ENCODE assay signal across 14 mouse cellular contexts in the genomic region with DNA sequence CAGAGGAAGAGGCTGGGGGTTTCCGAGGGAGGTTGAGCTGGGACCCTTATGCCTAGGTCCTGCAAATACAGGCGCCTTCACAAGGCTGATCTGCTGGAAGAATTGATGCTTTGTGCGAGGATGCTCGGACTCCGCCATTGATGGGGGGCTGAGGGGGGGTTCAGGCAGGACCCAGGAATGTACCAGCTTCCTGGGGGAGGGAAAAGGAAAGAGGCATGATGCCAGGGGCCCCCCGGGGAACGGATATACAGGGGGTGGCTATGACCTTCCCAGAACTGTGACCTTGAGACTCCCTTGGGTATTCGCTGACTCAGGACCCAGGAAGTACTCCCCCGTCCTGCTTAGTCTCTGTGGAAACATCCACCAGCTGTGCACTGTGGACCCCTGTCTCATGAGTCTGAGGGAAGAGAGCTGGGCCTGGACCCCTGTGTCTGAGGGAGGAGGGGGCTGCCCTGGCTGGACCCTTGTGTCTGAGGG. TPM values are rescaled to one million over a fixed set of nuclear protein-coding genes. Genes with fewer than 3 reads are reported as not detected.
DNase-seq lines count a peak whose midpoint lies in the region; ATAC-seq and TF ChIP-seq lines count a peak whose summit lies in the region.
"Had no signal": no experiment of that assay in that cellular context is flagged by ENCODE, and none has a peak within 500 bp of the region (broad histone marks: within the 10 kb centered on the region; RNA-seq: fewer than 3 reads in every experiment).

No protein-coding gene starts in this region.

- DNase-seq in embryo, embryonic 11 days, result peak; percentile 37
- DNase-seq in embryo, embryonic 10 days (ENCODE audit: low spot score), result no peak
- peak; percentile 53 for DNase-seq in forebrain, embryonic 14.5 days (ENCODE audit: low spot score)
- no peak for DNase-seq in adrenal gland, postnatal 36 days
- DNase-seq in gastrocnemius, postnatal 36 days, result no peak
- DNase-seq in frontal cortex, postnatal 36 days (ENCODE audit: low spot score in 2 of 2), result no peak
- DNase-seq: heart, adult 11 months; spleen, adult 18-20 months had no signal

- no peaks in the 10 kb centered on the region for H3K36me3 ChIP-seq in E14TG2a.4 (ENCODE audit: insufficient read depth, low read length)
- H3K36me3 ChIP-seq in forebrain, embryonic 14.5 days (ENCODE audit: control insufficient read depth, insufficient read depth, low read length), result peaks cover 4% of the 10 kb centered on the region; the same call in 1 of the 2 replicates
- H3K36me3 ChIP-seq in midbrain, embryonic 16.5 days (ENCODE audit: control insufficient read depth, insufficient read depth, low read length), result no peaks in the 10 kb centered on the region
- H3K36me3 ChIP-seq: embryonic facial prominence, embryonic 13.5 days; limb, embryonic 15.5 days had no signal

- H3K9ac ChIP-seq in forebrain, embryonic 14.5 days (ENCODE audit: low read length), result peak overlapping the region; percentile 59
- H3K9ac ChIP-seq in midbrain, embryonic 16.5 days (ENCODE audit: low read depth, low read length), result peak overlapping the region; percentile 72
- H3K9ac ChIP-seq: embryonic facial prominence, embryonic 13.5 days; limb, embryonic 15.5 days had no signal

- intact Hi-C loops in gastrocnemius, postnatal 36 days (cut with DNase I), result no loop called here

- no peaks in the 10 kb centered on the region for H3K9me3 ChIP-seq in E14TG2a.4 (ENCODE audit: low read length)
- H3K9me3 ChIP-seq in forebrain, embryonic 14.5 days (replicated peaks; ENCODE audit: control insufficient read depth, low read length), result no peaks in the 10 kb centered on the region
- H3K9me3 ChIP-seq in midbrain, embryonic 16.5 days (replicated peaks; ENCODE audit: control insufficient read depth, low read length, poor library complexity, severe bottlenecking), result no peaks in the 10 kb centered on the region
- H3K9me3 ChIP-seq: embryonic facial prominence, embryonic 13.5 days; limb, embryonic 15.5 days; megakaryocyte, embryonic 14.5 days had no signal

- 22% methylated on average over 9 of the region's 9 CpGs for WGBS in forebrain, embryonic 14.5 days
- 38% methylated on average over 9 of the region's 9 CpGs for WGBS in midbrain, embryonic 16.5 days

- H3K4me3 ChIP-seq in E14TG2a.4 (replicated peaks; ENCODE audit: low read length), result peak overlapping the region; percentile 29
- H3K4me3 ChIP-seq in forebrain, embryonic 14.5 days (ENCODE audit: low read depth, low read length), result peak overlapping the region; percentile 26
- H3K4me3 ChIP-seq in midbrain, embryonic 16.5 days (ENCODE audit: low read depth, low read length), result peak overlapping the region; percentile 35
- H3K4me3 ChIP-seq: embryonic facial prominence, embryonic 13.5 days; limb, embryonic 15.5 days; megakaryocyte, embryonic 14.5 days had no signal

- H3K27ac ChIP-seq in forebrain, embryonic 14.5 days (ENCODE audit: low read depth, low read length), result peak overlapping the region; percentile 84
- peak overlapping the region; percentile 77 for H3K27ac ChIP-seq in midbrain, embryonic 16.5 days (ENCODE audit: low read length)
- H3K27ac ChIP-seq: embryonic facial prominence, embryonic 13.5 days; limb, embryonic 15.5 days had no signal

- peaks cover 59% of the 10 kb centered on the region for H3K4me1 ChIP-seq in E14TG2a.4 (replicated peaks; ENCODE audit: low read depth, low read length)
- peaks cover 38% of the 10 kb centered on the region for H3K4me1 ChIP-seq in forebrain, embryonic 14.5 days (ENCODE audit: control insufficient read depth, insufficient read depth, low read length)
- peaks cover 47% of the 10 kb centered on the region for H3K4me1 ChIP-seq in midbrain, embryonic 16.5 days (ENCODE audit: control insufficient read depth, insufficient read depth, low read length)

- peak overlapping the region; percentile 90 for H3K4me2 ChIP-seq in forebrain, embryonic 14.5 days (ENCODE audit: low read length)
- H3K4me2 ChIP-seq in midbrain, embryonic 16.5 days (ENCODE audit: low read length), result peak overlapping the region; percentile 67
- H3K4me2 ChIP-seq: embryonic facial prominence, embryonic 13.5 days; limb, embryonic 15.5 days had no signal

- TF ChIP-seq CTCF in E14TG2a.4 (conservative IDR thresholded peaks at IDR 0.05; ENCODE audit: low read length), result no peak

- ATAC-seq in forebrain, embryonic 14.5 days, result peak; percentile 42
- ATAC-seq in midbrain, embryonic 16.5 days, result 0 out of 2 replicates have a peak, but pooled peaks have one; percentile 29
- ATAC-seq: intestine, embryonic 16.5 days had no signal

- peaks cover 45% of the 10 kb centered on the region for H3K27me3 ChIP-seq in E14TG2a.4 (ENCODE audit: insufficient read depth, low read length)
- no peaks in the 10 kb centered on the region for H3K27me3 ChIP-seq in forebrain, embryonic 14.5 days (replicated peaks; ENCODE audit: control insufficient read depth, insufficient read depth, low read length)
- no peaks in the 10 kb centered on the region for H3K27me3 ChIP-seq in midbrain, embryonic 16.5 days (ENCODE audit: control insufficient read depth, insufficient read depth, low read depth, low read length)

RNA-seq across cellular contexts. Expression of a gene that starts 4.9 kb away (rescaled TPM):
- 26.3 and 29.0 TPM in 2 replicates for polyA plus RNA-seq in forebrain, embryonic 14.5 days (2014; fragmentation: Nextera tagmentation; extraction: Ambion mirVana)
- 63.2 and 75.3 TPM in 2 replicates for polyA plus RNA-seq in midbrain, embryonic 16.5 days (2015; fragmentation: Nextera tagmentation; extraction: Ambion mirVana)
- total RNA-seq in adrenal gland, postnatal 36 days (2021), result 1 to 10 TPM; 2.8 to 3.6 TPM
- total RNA-seq in gastrocnemius, postnatal 36 days (2021), result 1 to 10 TPM; 2.7 to 4.6 TPM

RNA-seq across cellular contexts. Expression of a gene that starts 20.1 kb away (rescaled TPM):
- 178 and 205 TPM in 2 replicates for polyA plus RNA-seq in forebrain, embryonic 14.5 days (2014; fragmentation: Nextera tagmentation; extraction: Ambion mirVana)
- 298 and 327 TPM in 2 replicates for polyA plus RNA-seq in midbrain, embryonic 16.5 days (2015; fragmentation: Nextera tagmentation; extraction: Ambion mirVana)
- 1 to 10 TPM; 6.0 to 6.8 TPM for total RNA-seq in adrenal gland, postnatal 36 days (2021)
- 1 to 10 TPM; 4.3 to 5.9 TPM for total RNA-seq in gastrocnemius, postnatal 36 days (2021)

RNA-seq across cellular contexts. Expression of a gene that starts 24.4 kb away (rescaled TPM):
- polyA plus RNA-seq in forebrain, embryonic 14.5 days (2014; fragmentation: Nextera tagmentation; extraction: Ambion mirVana), result 1.4 and 2.0 TPM in 2 replicates
- polyA plus RNA-seq in midbrain, embryonic 16.5 days (2015; fragmentation: Nextera tagmentation; extraction: Ambion mirVana), result 1.6 and 1.8 TPM in 2 replicates
- total RNA-seq in adrenal gland, postnatal 36 days (2021), result 1 to 10 TPM; 7.9 to 9.8 TPM
- total RNA-seq in gastrocnemius, postnatal 36 days (2021), result under 1 TPM; 0.61 to 0.64 TPM

RNA-seq across cellular contexts. Expression of a gene that starts 25.6 kb away (rescaled TPM):
- 0.20 and 0.45 TPM in 2 replicates for polyA plus RNA-seq in forebrain, embryonic 14.5 days (2014; fragmentation: Nextera tagmentation; extraction: Ambion mirVana)
- 1.6 and 1.7 TPM in 2 replicates for polyA plus RNA-seq in midbrain, embryonic 16.5 days (2015; fragmentation: Nextera tagmentation; extraction: Ambion mirVana)
- total RNA-seq in adrenal gland, postnatal 36 days (2021), result not detected
- total RNA-seq in gastrocnemius, postnatal 36 days (2021), result not detected

RNA-seq across cellular contexts. Expression of a gene that starts 34.6 kb away (rescaled TPM):
- polyA plus RNA-seq in forebrain, embryonic 14.5 days (2014; fragmentation: Nextera tagmentation; extraction: Ambion mirVana), result not detected in 2 replicates
- not detected in 2 replicates for polyA plus RNA-seq in midbrain, embryonic 16.5 days (2015; fragmentation: Nextera tagmentation; extraction: Ambion mirVana)
- total RNA-seq in adrenal gland, postnatal 36 days (2021), result not detected
- not detected for total RNA-seq in gastrocnemius, postnatal 36 days (2021)
- polyA plus RNA-seq: embryonic facial prominence, embryonic 13.5 days had no signal

Comparison
In these comparisons a context has a peak if more than half of its experiments do, and no peak if none do; other contexts are left out.
1. DNase-seq: peak in embryo, embryonic 11 days (single experiment) and forebrain, embryonic 14.5 days (single experiment); none in embryo, embryonic 10 days (single experiment), adrenal gland, postnatal 36 days (0 of 2), gastrocnemius, postnatal 36 days (0 of 2) and frontal cortex, postnatal 36 days (0 of 2).
2. RNA of a gene that starts 24.4 kb away (total RNA-seq): 7.9 to 9.8 TPM in adrenal gland, postnatal 36 days; 0.61 to 0.64 TPM in gastrocnemius, postnatal 36 days; every median in the first group is over 4 times any median in the second.
3. Peak in every context shown above with its lines, with median percentiles within 50 percentile points of each other: H3K4me3 ChIP-seq.